Mouse (Mus musculus): ENCODE results near the gene Ttll11. TPM values are rescaled to one million over a fixed set of nuclear protein-coding genes. Genes with fewer than 3 reads are reported as not detected.

The Ttll11 gene
- polyA plus RNA-seq, 1 experiment from 2014 or later: 1.8 TPM

DNA sequence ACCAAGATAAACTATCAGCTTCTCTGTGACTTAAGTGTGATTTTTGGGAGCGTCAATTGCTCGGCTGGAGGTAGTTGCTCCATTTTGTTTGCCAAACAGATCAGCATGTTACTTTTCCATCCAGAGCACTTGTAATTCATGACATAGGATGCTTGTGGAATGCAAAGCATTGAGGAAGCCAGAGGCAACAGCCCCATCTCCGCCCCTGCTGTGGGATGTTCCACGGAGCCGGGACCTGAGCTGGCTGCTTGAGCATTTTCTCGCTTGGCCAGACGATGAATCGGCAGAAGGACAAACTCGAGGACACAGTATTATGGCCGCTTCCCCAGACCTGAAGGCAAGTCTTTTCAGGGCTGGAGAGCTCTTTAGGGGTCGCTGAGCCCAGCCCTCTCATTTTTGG lies 176.6 kb downstream of the Ttll11 start:
- H3K4me1 ChIP-seq: peaks cover 11% of the 10 kb centered on the region; the same call in 1 of the 2 replicates
- H3K36me3 ChIP-seq (ENCODE audit: poor library complexity, severe bottlenecking): no peaks in the 10 kb centered on the region
- 0 out of 2 replicates have a peak, but pooled peaks cover 2% of the 10 kb centered on the region for H3K27me3 ChIP-seq
- no peak overlapping the region for H3K4me2 ChIP-seq
- no peak overlapping the region for H3K27ac ChIP-seq
- H3K9me3 ChIP-seq (replicated peaks): 0 out of 2 replicates have a peak, but pooled peaks cover 3% of the 10 kb centered on the region
- H3K4me3 ChIP-seq: no peak overlapping the region
- no peak for ATAC-seq
- H3K9ac ChIP-seq: no peak overlapping the region
- WGBS: 85% methylated on average over 11 of the region's 11 CpGs

DNA sequence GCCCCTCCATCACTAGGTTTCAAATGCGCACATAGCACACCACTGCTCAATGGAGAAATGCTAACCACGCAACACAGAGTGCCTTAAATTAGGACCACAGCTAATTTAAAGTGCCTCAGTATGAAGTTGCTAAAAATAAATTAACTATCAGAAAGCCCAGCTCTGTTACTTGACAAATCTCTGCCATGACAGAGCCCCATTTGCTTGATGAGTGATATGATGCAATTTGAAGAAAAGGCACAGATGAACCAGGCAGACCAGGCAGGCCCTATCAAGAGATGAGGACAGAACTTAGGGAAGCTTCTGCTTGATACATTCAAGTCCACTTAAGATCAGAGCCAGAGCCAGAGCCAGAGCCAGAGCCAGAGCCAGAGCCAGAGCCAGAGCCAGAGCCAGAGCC lies 178.0 kb downstream of the Ttll11 start:
- Histone ChIP-seq H3K27ac (no peak overlapping the region), H3K4me1 (peaks cover 11% of the 10 kb centered on the region; the same call in 1 of the 2 replicates), H3K9ac (no peak overlapping the region), H3K4me2 (no peak overlapping the region), H3K4me3 (no peak overlapping the region), H3K36me3 (ENCODE audit: poor library complexity, severe bottlenecking) (no peaks in the 10 kb centered on the region), H3K9me3 (replicated peaks) (0 out of 2 replicates have a peak, but pooled peaks cover 3% of the 10 kb centered on the region), H3K27me3 (no peaks in the 10 kb centered on the region)
- ATAC-seq: no peak
- 97% methylated on average over 2 of the region's 2 CpGs for WGBS

DNA sequence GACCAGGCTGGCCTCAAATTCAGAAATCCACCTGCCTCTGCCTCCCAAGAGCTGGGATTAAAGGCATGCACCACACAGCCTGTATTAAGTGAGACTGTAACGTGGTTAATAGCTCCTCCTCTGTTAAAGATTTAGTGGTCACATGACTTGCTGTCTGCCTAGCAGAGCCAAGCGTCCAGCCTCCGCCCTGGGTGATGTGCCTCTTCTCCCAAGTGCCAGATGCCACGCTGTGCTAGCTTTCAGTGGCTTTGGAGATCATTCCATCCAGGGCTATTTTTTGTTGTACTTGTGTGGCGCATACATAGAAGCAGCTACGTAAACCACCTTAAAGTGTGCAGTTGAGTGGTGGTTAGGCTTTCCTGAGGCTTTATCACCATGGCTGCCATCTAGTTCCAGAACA lies 180.6 kb downstream of the Ttll11 start:
- H3K27ac ChIP-seq: no peak overlapping the region
- ATAC-seq: no peak

DNA sequence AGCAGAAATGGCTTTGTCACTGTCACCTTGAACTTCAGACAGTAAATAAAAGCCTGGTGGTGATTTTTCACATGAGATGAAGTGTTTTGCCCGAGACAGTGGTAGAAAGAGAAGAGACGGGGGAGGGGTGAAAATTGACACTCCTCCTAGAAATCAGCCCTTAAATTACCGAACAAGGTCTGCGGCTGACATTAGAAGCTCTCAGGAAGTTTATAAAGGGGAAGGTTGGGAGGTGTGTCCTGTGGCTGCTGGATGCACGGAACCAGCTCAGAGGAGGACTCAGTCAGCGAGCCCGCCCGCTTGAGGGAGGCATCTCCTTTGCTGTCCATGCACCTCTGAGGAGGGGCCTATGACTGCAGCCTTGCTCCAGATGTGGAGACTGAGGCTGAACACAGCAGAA lies 181.7 kb downstream of the Ttll11 start:
- Histone ChIP-seq H3K4me3 (no peak overlapping the region), H3K9me3 (replicated peaks) (0 out of 2 replicates have a peak, but pooled peaks cover 3% of the 10 kb centered on the region)

More for the DNA sequence above, 180.6 kb downstream of the Ttll11 start:
- 82% methylated on average over 6 of the region's 6 CpGs for WGBS
- Histone ChIP-seq H3K4me1 (0 out of 2 replicates have a peak, but pooled peaks cover 3% of the 10 kb centered on the region), H3K9ac (no peak overlapping the region), H3K27me3 (no peaks in the 10 kb centered on the region), H3K4me2 (no peak overlapping the region), H3K36me3 (ENCODE audit: poor library complexity, severe bottlenecking) (no peaks in the 10 kb centered on the region), H3K9me3 (replicated peaks) (0 out of 2 replicates have a peak, but pooled peaks cover 3% of the 10 kb centered on the region), H3K4me3 (no peak overlapping the region)

DNA sequence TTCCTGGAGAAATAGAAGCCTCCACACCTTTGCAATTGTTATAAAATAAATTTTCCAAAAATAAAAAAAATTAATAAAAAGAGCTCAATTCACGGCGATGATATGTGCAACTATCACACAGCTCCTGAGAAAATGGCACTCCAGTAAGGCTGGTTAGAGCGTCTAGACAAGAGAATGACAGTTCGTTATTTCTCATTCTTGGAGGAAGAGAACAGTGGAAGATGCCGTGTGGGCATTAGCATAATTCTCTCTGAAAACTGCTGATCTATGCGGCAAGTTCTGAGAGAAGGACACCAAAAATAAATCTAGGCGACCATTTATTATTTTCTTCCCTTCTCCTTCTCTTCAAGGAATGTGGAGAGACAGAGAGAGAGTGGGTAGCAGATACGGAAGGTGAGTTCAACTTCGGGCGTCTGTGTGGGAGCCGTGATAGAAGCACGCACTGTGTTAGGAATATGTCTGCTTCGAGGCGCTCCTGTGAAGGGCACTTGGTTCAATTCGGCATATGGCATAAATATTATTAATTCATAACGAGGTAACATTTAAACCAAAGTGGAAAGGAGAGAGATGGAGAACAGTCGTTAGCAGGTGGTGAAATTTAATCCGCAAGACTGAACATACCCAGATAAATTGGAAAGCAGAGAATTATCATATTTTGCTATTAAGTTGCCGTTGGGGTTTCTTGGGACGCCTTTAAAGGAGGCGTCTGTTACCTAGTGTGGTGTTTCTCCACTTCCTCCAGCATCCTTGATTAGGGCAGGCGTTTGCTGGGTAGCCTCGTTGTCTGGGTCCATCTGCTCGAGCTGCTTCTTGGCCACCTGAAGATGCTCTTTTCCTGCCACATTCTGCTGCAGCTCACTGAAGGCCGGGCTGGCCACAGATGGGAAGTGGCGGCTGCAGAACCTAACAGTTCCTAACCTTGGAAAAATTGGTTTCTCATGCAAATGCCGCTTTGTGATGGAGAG lies 190.1 kb downstream of the Ttll11 start:
- H3K27me3 ChIP-seq: no peaks in the 10 kb centered on the region
- H3K4me3 ChIP-seq: no peak overlapping the region
- no peaks in the 10 kb centered on the region for H3K36me3 ChIP-seq (ENCODE audit: poor library complexity, severe bottlenecking)
- H3K4me2 ChIP-seq: no peak overlapping the region
- H3K9ac ChIP-seq: no peak overlapping the region
- 68% methylated on average over 27 of the region's 27 CpGs for WGBS
- H3K9me3 ChIP-seq (replicated peaks): no peaks in the 10 kb centered on the region
- peak; percentile 78 for ATAC-seq
- H3K27ac ChIP-seq: 0 out of 2 replicates have a peak overlapping the region, but pooled peaks have one; percentile 31
- peaks cover 12% of the 10 kb centered on the region for H3K4me1 ChIP-seq

More for the DNA sequence above, 181.7 kb downstream of the Ttll11 start:
- WGBS: 81% methylated on average over 8 of the region's 8 CpGs
- Histone ChIP-seq H3K4me2 (no peak overlapping the region), H3K36me3 (ENCODE audit: poor library complexity, severe bottlenecking) (no peaks in the 10 kb centered on the region), H3K4me1 (0 out of 2 replicates have a peak, but pooled peaks cover 3% of the 10 kb centered on the region), H3K27ac (no peak overlapping the region), H3K9ac (no peak overlapping the region), H3K27me3 (no peaks in the 10 kb centered on the region)
- no peak for ATAC-seq

DNA sequence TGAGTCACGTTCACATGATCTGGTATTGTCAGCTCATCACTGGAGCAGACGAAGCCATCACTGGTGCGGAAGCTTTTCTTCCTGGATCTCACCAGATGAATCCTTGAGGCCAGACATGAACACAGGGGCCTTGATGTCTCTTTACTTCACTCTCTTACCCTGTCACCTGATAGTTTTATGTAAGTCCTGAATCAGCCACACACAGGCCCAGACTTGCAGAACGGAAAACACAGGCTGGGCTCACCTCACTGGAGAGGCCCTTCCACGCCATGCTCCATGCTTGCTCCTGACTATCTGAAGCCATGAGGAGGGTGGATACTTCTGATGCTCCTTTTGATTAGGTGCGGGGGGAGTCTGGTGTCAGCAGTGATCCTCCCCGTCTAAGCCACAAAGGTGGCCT lies 193.8 kb downstream of the Ttll11 start:
- WGBS: 89% methylated on average over 7 of the region's 7 CpGs
- no peak for ATAC-seq
- no peak overlapping the region for H3K4me3 ChIP-seq
- H3K9ac ChIP-seq: no peak overlapping the region
- no peaks in the 10 kb centered on the region for H3K27me3 ChIP-seq
- no peaks in the 10 kb centered on the region for H3K36me3 ChIP-seq (ENCODE audit: poor library complexity, severe bottlenecking)
- no peak overlapping the region for H3K27ac ChIP-seq
- no peaks in the 10 kb centered on the region for H3K9me3 ChIP-seq (replicated peaks)
- no peak overlapping the region for H3K4me2 ChIP-seq
- peaks cover 26% of the 10 kb centered on the region for H3K4me1 ChIP-seq

DNA sequence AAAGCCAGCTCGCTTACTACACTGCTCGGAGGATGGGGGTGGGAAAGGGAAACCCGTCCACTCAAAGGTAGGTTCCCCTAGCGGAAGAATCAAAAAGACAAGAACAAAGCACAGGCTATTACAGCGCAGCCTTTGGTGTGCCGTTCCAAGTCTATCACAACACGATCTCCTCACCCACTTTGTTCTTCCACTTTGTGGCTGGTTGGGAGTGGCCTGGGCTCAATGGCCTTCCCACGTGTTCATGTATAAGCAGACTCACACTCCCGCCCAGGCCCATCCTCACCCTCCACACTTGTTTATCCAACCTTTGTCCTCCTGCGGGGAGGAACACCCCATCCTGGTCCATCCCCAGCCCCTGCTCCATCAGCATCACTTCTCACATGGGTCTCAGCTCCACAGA lies 196.3 kb downstream of the Ttll11 start:
- Histone ChIP-seq H3K27ac (no peak overlapping the region), H3K9ac (no peak overlapping the region), H3K4me3 (no peak overlapping the region), H3K4me1 (peaks cover 13% of the 10 kb centered on the region), H3K4me2 (no peak overlapping the region), H3K36me3 (ENCODE audit: poor library complexity, severe bottlenecking) (no peaks in the 10 kb centered on the region), H3K9me3 (replicated peaks) (no peaks in the 10 kb centered on the region), H3K27me3 (no peaks in the 10 kb centered on the region)
- 47% methylated on average over 10 of the region's 10 CpGs for WGBS
- ATAC-seq: peak; percentile 40; the same call in 1 of the 2 replicates

DNA sequence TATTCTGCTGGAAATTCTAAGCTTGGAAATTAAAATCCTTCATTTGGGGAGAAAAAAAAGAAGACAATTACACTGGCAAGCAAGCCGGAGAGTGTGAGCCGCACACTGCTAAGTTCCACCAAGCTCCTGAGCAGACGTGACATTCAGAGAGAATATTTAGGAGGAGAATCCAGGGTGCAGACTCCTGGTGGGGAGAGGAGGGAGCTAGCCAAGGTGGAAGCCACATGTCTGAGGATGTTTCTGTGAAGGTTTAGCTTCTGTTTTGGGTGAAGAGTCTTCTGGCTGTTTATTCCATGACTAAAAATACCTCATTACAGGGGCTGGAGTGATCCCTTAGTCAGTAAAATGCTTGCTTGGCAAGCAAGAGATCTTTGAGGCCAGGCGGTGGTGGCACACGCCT lies 200.4 kb downstream of the Ttll11 start:
- WGBS: 92% methylated on average over 5 of the region's 5 CpGs

DNA sequence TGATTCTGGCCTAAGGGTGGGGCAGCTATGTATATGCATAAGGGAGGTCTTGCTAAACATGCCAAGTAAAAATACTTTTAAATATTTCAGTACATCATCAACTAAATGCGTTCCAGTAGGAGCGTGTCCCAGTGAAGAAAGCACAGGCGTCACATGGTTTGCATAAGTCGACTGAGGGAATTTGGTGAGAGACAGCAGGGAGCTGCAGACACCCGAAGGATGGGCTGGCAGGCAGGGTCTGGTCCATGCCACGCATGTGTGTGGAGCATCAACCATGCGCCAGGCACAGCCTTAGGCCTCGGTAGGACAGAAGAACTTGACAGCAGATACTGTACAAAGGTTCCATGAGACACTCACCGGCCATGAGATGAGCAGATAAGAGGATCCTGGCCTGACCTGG lies 202.8 kb downstream of the Ttll11 start:
- H3K27me3 ChIP-seq: no peaks in the 10 kb centered on the region
- no peak overlapping the region for H3K27ac ChIP-seq
- H3K36me3 ChIP-seq (ENCODE audit: poor library complexity, severe bottlenecking): no peaks in the 10 kb centered on the region
- H3K9ac ChIP-seq: no peak overlapping the region
- H3K9me3 ChIP-seq (replicated peaks): no peaks in the 10 kb centered on the region
- WGBS: 85% methylated on average over 9 of the region's 9 CpGs
- 0 out of 2 replicates have a peak, but pooled peaks have one; percentile 21 for ATAC-seq
- H3K4me3 ChIP-seq: no peak overlapping the region
- no peak overlapping the region for H3K4me2 ChIP-seq
- peaks cover 5% of the 10 kb centered on the region for H3K4me1 ChIP-seq

More for the DNA sequence above, 200.4 kb downstream of the Ttll11 start:
- Histone ChIP-seq H3K36me3 (ENCODE audit: poor library complexity, severe bottlenecking) (no peaks in the 10 kb centered on the region), H3K27ac (no peak overlapping the region), H3K9ac (no peak overlapping the region), H3K27me3 (no peaks in the 10 kb centered on the region), H3K4me2 (no peak overlapping the region), H3K4me1 (peaks cover 16% of the 10 kb centered on the region), H3K9me3 (replicated peaks) (no peaks in the 10 kb centered on the region), H3K4me3 (no peak overlapping the region)
- no peak for ATAC-seq

DNA sequence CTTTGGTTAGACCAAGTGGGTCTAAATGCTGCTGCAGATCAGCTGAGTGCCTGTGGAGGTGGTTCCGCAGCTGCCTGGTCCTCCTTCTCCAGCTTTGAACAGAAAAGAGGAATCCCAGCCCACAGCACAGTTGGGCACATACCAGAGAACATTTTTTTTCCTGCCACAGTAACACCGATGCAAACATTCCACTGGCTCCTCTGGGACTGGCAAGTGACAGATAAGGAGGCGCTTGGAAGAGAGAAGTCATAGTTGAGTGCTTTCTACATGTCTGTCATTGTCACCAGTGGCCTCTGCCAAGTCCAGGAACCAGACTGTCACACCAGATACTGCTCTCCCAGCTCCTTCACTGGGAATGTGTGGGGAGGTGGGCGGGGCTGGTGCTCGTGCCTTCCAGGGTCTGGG lies 204.1 kb downstream of the Ttll11 start:
- no peak; the same call in 1 of the 2 replicates for ATAC-seq

DNA sequence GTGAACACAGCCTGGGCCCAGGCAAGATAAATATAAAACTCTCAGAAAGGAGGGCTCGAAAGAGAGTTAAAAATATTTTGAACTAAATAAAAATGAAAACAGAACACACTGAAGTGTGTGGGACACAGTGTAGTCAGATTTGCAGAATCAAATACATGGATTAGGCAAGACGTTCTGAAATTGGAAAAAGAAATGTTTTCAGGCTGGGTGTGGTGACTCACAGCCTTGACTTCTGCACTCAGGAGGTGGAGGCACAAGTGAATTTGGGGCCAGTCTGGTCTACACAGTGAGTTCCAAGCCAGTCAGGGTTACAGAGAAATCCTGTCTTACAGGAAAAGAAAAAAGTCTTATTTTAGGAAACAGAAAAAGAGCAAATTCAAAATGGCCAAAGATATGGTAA lies 209.2 kb downstream of the Ttll11 start:
- no peaks in the 10 kb centered on the region for H3K36me3 ChIP-seq (ENCODE audit: poor library complexity, severe bottlenecking)
- WGBS: 86% methylated on average over 2 of the region's 2 CpGs
- H3K27ac ChIP-seq: no peak overlapping the region
- peaks cover 17% of the 10 kb centered on the region for H3K4me1 ChIP-seq
- H3K9ac ChIP-seq: no peak overlapping the region
- no peaks in the 10 kb centered on the region for H3K27me3 ChIP-seq
- H3K4me3 ChIP-seq: no peak overlapping the region
- no peaks in the 10 kb centered on the region for H3K9me3 ChIP-seq (replicated peaks)
- no peak overlapping the region for H3K4me2 ChIP-seq
- no peak for ATAC-seq

More for the DNA sequence above, 204.1 kb downstream of the Ttll11 start:
- no peaks in the 10 kb centered on the region for H3K27me3 ChIP-seq
- WGBS: 65% methylated on average over 5 of the region's 5 CpGs
- no peak overlapping the region; the same call in 1 of the 2 replicates for H3K27ac ChIP-seq
- H3K9ac ChIP-seq: no peak overlapping the region
- no peak overlapping the region for H3K4me3 ChIP-seq
- H3K4me2 ChIP-seq: no peak overlapping the region
- 0 out of 2 replicates have a peak, but pooled peaks cover 3% of the 10 kb centered on the region for H3K4me1 ChIP-seq
- no peaks in the 10 kb centered on the region for H3K36me3 ChIP-seq (ENCODE audit: poor library complexity, severe bottlenecking)
- no peaks in the 10 kb centered on the region for H3K9me3 ChIP-seq (replicated peaks)

DNA sequence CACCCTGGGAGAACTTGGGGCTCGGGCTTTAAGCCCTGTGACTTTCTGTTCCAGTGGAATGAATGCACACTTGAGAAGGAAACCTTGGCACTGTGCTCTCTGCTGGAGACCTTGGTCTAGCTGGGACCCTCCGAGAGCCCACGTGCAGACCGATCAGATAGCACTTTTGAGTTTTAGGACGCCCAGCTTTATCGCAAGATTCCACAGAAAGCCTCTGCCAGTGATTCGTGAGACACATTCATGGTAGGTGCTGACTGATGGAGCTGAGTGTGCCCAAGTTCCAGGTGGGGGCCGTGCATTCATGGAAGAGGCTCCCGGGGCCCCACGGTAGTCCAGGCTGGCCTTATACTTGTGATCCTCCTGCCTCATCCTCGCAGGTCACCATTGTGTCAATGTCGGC lies 210.3 kb downstream of the Ttll11 start:
- Histone ChIP-seq H3K9ac (no peak overlapping the region), H3K9me3 (replicated peaks) (no peaks in the 10 kb centered on the region), H3K27ac (no peak overlapping the region), H3K4me2 (no peak overlapping the region), H3K4me1 (peaks cover 17% of the 10 kb centered on the region), H3K4me3 (no peak overlapping the region), H3K27me3 (no peaks in the 10 kb centered on the region), H3K36me3 (ENCODE audit: poor library complexity, severe bottlenecking) (no peaks in the 10 kb centered on the region)
- WGBS: 85% methylated on average over 12 of the region's 12 CpGs
- no peak for ATAC-seq
